ENCODE assay signal across 25 mouse cellular contexts in genomic region chr17:57235803-57236202, GRCm38 (mm10). TPM values are rescaled to one million over a fixed set of nuclear protein-coding genes. Genes with fewer than 3 reads are reported as not detected.
DNase-seq lines count a peak whose midpoint lies in the region; ATAC-seq and TF ChIP-seq lines count a peak whose summit lies in the region.
"Had no signal": no experiment of that assay in that cellular context is flagged by ENCODE, and none has a peak within 500 bp of the region (broad histone marks: within the 10 kb centered on the region; RNA-seq: fewer than 3 reads in every experiment).

No protein-coding gene starts in this region.

- 0 out of 2 replicates have a peak, but pooled peaks cover 5% of the 10 kb centered on the region for H3K27me3 ChIP-seq in heart, embryonic 12.5 days (replicated peaks)
- no peaks in the 10 kb centered on the region for H3K27me3 ChIP-seq in heart, embryonic 10.5 days (ENCODE audit: insufficient read depth, poor library complexity, severe bottlenecking)
- H3K27me3 ChIP-seq in midbrain, embryonic 11.5 days (ENCODE audit: control insufficient read depth, insufficient read depth, low read length): no peaks in the 10 kb centered on the region
- H3K27me3 ChIP-seq in midbrain, embryonic 15.5 days (replicated peaks): no peaks in the 10 kb centered on the region
- H3K27me3 ChIP-seq in liver, embryonic 14.5 days (ENCODE audit: control insufficient read depth, insufficient read depth, low read length): no peaks in the 10 kb centered on the region
- no peaks in the 10 kb centered on the region for H3K27me3 ChIP-seq in stomach, postnatal 0 days (ENCODE audit: control insufficient read depth, insufficient read depth, low read length)
- H3K27me3 ChIP-seq: embryonic facial prominence, embryonic 12.5 days; hindbrain, embryonic 15.5 days; limb, embryonic 15.5 days; Patski; stomach, embryonic 15.5 days had no signal

- 85% methylated on average over 5 of the region's 5 CpGs for WGBS in heart, embryonic 12.5 days
- WGBS in heart, embryonic 10.5 days: 86% methylated on average over 5 of the region's 5 CpGs
- 85% methylated on average over 5 of the region's 5 CpGs for WGBS in midbrain, embryonic 11.5 days
- 91% methylated on average over 5 of the region's 5 CpGs for WGBS in midbrain, embryonic 15.5 days
- WGBS in liver, embryonic 14.5 days (ENCODE audit: insufficient replicate concordance): 75% methylated on average over 5 of the region's 5 CpGs
- 81% methylated on average over 5 of the region's 5 CpGs for WGBS in stomach, postnatal 0 days

- peak; percentile 23; the same call in 1 of the 2 replicates for ATAC-seq in heart, embryonic 12.5 days (ENCODE audit: insufficient number of reproducible peaks, low FRiP score)
- peak; percentile 22; the same call in 1 of the 2 replicates for ATAC-seq in midbrain, embryonic 11.5 days (ENCODE audit: low FRiP score)
- no peak for ATAC-seq in midbrain, embryonic 15.5 days (replicated peaks)
- ATAC-seq in liver, embryonic 14.5 days (ENCODE audit: insufficient read depth): peak; percentile 19; the same call in 1 of the 2 replicates
- peak; percentile 11; the same call in 1 of the 2 replicates for ATAC-seq in stomach, postnatal 0 days (ENCODE audit: low FRiP score, low TSS enrichment)
- ATAC-seq: activated CD4-positive, CD25-positive, alpha-beta regulatory T cell, adult 4 months; Patski had no signal

- no peaks in the 10 kb centered on the region for H3K9me3 ChIP-seq in heart, embryonic 12.5 days (replicated peaks)
- no peaks in the 10 kb centered on the region for H3K9me3 ChIP-seq in heart, embryonic 10.5 days
- no peaks in the 10 kb centered on the region for H3K9me3 ChIP-seq in midbrain, embryonic 11.5 days (ENCODE audit: control insufficient read depth, low read length)
- H3K9me3 ChIP-seq in midbrain, embryonic 15.5 days: no peaks in the 10 kb centered on the region
- H3K9me3 ChIP-seq in liver, embryonic 14.5 days (ENCODE audit: control insufficient read depth, low read length): no peaks in the 10 kb centered on the region
- no peaks in the 10 kb centered on the region for H3K9me3 ChIP-seq in stomach, postnatal 0 days (ENCODE audit: control insufficient read depth, low read length)
- H3K9me3 ChIP-seq: embryonic facial prominence, embryonic 12.5 days; forebrain, embryonic 10.5 days; hindbrain, embryonic 15.5 days; limb, embryonic 15.5 days; megakaryocyte, embryonic 14.5 days; stomach, embryonic 15.5 days had no signal

- H3K27ac ChIP-seq in heart, embryonic 12.5 days (ENCODE audit: poor library complexity, severe bottlenecking): no peak overlapping the region
- H3K27ac ChIP-seq in heart, embryonic 10.5 days: no peak overlapping the region
- no peak overlapping the region for H3K27ac ChIP-seq in midbrain, embryonic 11.5 days (ENCODE audit: low read depth, low read length)
- no peak overlapping the region for H3K27ac ChIP-seq in midbrain, embryonic 15.5 days
- no peak overlapping the region for H3K27ac ChIP-seq in liver, embryonic 14.5 days
- H3K27ac ChIP-seq in stomach, postnatal 0 days (replicated peaks): no peak overlapping the region
- H3K27ac ChIP-seq: embryonic facial prominence, embryonic 12.5 days; forebrain, embryonic 10.5 days; hindbrain, embryonic 15.5 days; limb, embryonic 15.5 days; stomach, embryonic 15.5 days had no signal

- TF ChIP-seq EP300 in liver, embryonic 14.5 days (IDR thresholded peaks at IDR 0.05; ENCODE audit: low read depth): no peak
- TF ChIP-seq EP300 in stomach, postnatal 0 days (optimal IDR thresholded peaks at IDR 0.05): no peak

- no peak for DNase-seq in heart, embryonic 10.5 days (ENCODE audit: low spot score)
- DNase-seq in midbrain, embryonic 11.5 days (ENCODE audit: low spot score, missing footprints): no peak
- DNase-seq in liver, embryonic 14.5 days (ENCODE audit: low read depth in 3 of 3, low spot score in 3 of 3): no peak
- DNase-seq in stomach, postnatal 0 days (ENCODE audit: low spot score): no peak
- DNase-seq in embryo, embryonic 9.5 days (ENCODE audit: extremely low spot score): no peak
- DNase-seq: adrenal gland, postnatal 14 days; cerebellum, adult 11-12 months; cerebellum, postnatal 36 days; gastrocnemius, postnatal 36 days; kidney, adult 18-20 months; kidney, postnatal 36 days; lung, postnatal 14 days; retina, postnatal 1 day had no signal

- TF ChIP-seq CTCF in liver, embryonic 14.5 days (IDR thresholded peaks at IDR 0.05; ENCODE audit: low read depth): no peak
- TF ChIP-seq CTCF in stomach, postnatal 0 days (IDR thresholded peaks at IDR 0.05; ENCODE audit: low read depth): no peak

- H3K9ac ChIP-seq in heart, embryonic 12.5 days: no peak overlapping the region
- no peak overlapping the region for H3K9ac ChIP-seq in midbrain, embryonic 11.5 days (ENCODE audit: low read length)
- no peak overlapping the region for H3K9ac ChIP-seq in midbrain, embryonic 15.5 days
- H3K9ac ChIP-seq in liver, embryonic 14.5 days (replicated peaks): no peak overlapping the region
- H3K9ac ChIP-seq in stomach, postnatal 0 days (ENCODE audit: low read length): no peak overlapping the region
- H3K9ac ChIP-seq: embryonic facial prominence, embryonic 12.5 days; hindbrain, embryonic 15.5 days; limb, embryonic 15.5 days; stomach, embryonic 15.5 days had no signal

- H3K4me2 ChIP-seq in heart, embryonic 12.5 days: no peak overlapping the region
- no peak overlapping the region for H3K4me2 ChIP-seq in midbrain, embryonic 11.5 days
- no peak overlapping the region for H3K4me2 ChIP-seq in midbrain, embryonic 15.5 days
- H3K4me2 ChIP-seq in liver, embryonic 14.5 days (ENCODE audit: low read depth): peak overlapping the region; percentile 37; the same call in 1 of the 2 replicates
- H3K4me2 ChIP-seq in stomach, postnatal 0 days (replicated peaks; ENCODE audit: low read depth): no peak overlapping the region
- H3K4me2 ChIP-seq: embryonic facial prominence, embryonic 12.5 days; hindbrain, embryonic 15.5 days; limb, embryonic 15.5 days; stomach, embryonic 15.5 days had no signal

- peaks cover 41% of the 10 kb centered on the region for H3K36me3 ChIP-seq in heart, embryonic 12.5 days
- H3K36me3 ChIP-seq in heart, embryonic 10.5 days: peaks cover 37% of the 10 kb centered on the region
- H3K36me3 ChIP-seq in midbrain, embryonic 11.5 days (ENCODE audit: control insufficient read depth, insufficient read depth, low read length): no peaks in the 10 kb centered on the region; the same call in 1 of the 2 replicates
- 0 out of 2 replicates have a peak, but pooled peaks cover 5% of the 10 kb centered on the region for H3K36me3 ChIP-seq in midbrain, embryonic 15.5 days (replicated peaks)
- H3K36me3 ChIP-seq in liver, embryonic 14.5 days (replicated peaks; ENCODE audit: control insufficient read depth, insufficient read depth, low read depth): peaks cover 14% of the 10 kb centered on the region
- H3K36me3 ChIP-seq in stomach, postnatal 0 days (ENCODE audit: control insufficient read depth, insufficient read depth, low read length): peaks cover 25% of the 10 kb centered on the region

- H3K4me1 ChIP-seq in heart, embryonic 12.5 days (replicated peaks): no peaks in the 10 kb centered on the region
- peaks cover 5% of the 10 kb centered on the region; the same call in 1 of the 2 replicates for H3K4me1 ChIP-seq in heart, embryonic 10.5 days
- no peaks in the 10 kb centered on the region for H3K4me1 ChIP-seq in midbrain, embryonic 11.5 days (ENCODE audit: control insufficient read depth, insufficient read depth, low read length)
- no peaks in the 10 kb centered on the region for H3K4me1 ChIP-seq in midbrain, embryonic 15.5 days
- H3K4me1 ChIP-seq in liver, embryonic 14.5 days (replicated peaks; ENCODE audit: control insufficient read depth in 2 of 2, insufficient read depth in 2 of 2, low read length in 1 of 2): peaks cover 0 to 10% of the 10 kb centered on the region in 2 experiments; a peak in 3 of 4 replicates
- H3K4me1 ChIP-seq in stomach, postnatal 0 days (replicated peaks; ENCODE audit: control insufficient read depth, insufficient read depth): no peaks in the 10 kb centered on the region
- H3K4me1 ChIP-seq: embryonic facial prominence, embryonic 12.5 days; forebrain, embryonic 10.5 days; hindbrain, embryonic 15.5 days; limb, embryonic 15.5 days; stomach, embryonic 15.5 days had no signal

- H3K4me3 ChIP-seq in heart, embryonic 12.5 days: no peak overlapping the region
- no peak overlapping the region for H3K4me3 ChIP-seq in heart, embryonic 10.5 days
- no peak overlapping the region for H3K4me3 ChIP-seq in midbrain, embryonic 11.5 days (ENCODE audit: low read depth, low read length)
- H3K4me3 ChIP-seq in midbrain, embryonic 15.5 days: no peak overlapping the region
- H3K4me3 ChIP-seq in liver, embryonic 14.5 days (ENCODE audit: insufficient read depth in 1 of 2, low read depth in 2 of 2, low read length in 2 of 2): 0 out of 4 replicates have a peak overlapping the region, but pooled peaks of 1 of the 2 experiments have one; percentile 3
- no peak overlapping the region for H3K4me3 ChIP-seq in stomach, postnatal 0 days (ENCODE audit: low read depth, low read length)
- H3K4me3 ChIP-seq: embryonic facial prominence, embryonic 12.5 days; forebrain, embryonic 10.5 days; hindbrain, embryonic 15.5 days; limb, embryonic 15.5 days; megakaryocyte, embryonic 14.5 days; stomach, embryonic 15.5 days had no signal

RNA-seq across cellular contexts. Expression of gene C3, which starts 7.9 kb away (rescaled TPM):
- 0.87 and 2.6 TPM in 2 replicates for polyA plus RNA-seq in heart, embryonic 12.5 days (2016; fragmentation: Nextera tagmentation; extraction: Ambion mirVana)
- polyA plus RNA-seq in heart, embryonic 10.5 days (2016; fragmentation: Nextera tagmentation; extraction: Ambion mirVana): 0.46 and 5.3 TPM in 2 replicates
- polyA plus RNA-seq in midbrain, embryonic 11.5 days (2014; fragmentation: Nextera tagmentation; extraction: Ambion mirVana): 0.19 and 0.68 TPM in 2 replicates
- 2.2 TPM in 2 replicates for polyA plus RNA-seq in midbrain, embryonic 15.5 days (2015; fragmentation: Nextera tagmentation; extraction: Ambion mirVana)
- polyA plus RNA-seq in liver, embryonic 14.5 days (2012; rRNA removed): 207 and 240 TPM in 2 replicates
- 200 and 205 TPM in 2 replicates for polyA plus RNA-seq in liver, embryonic 14.5 days (2014; fragmentation: Nextera tagmentation; extraction: Ambion mirVana)
- polyA plus RNA-seq in stomach, postnatal 0 days (2015; fragmentation: Nextera tagmentation; extraction: Ambion mirVana): 9.3 and 9.8 TPM in 2 replicates

RNA-seq across cellular contexts. Expression of gene Gpr108, which starts 12.4 kb away (rescaled TPM):
- polyA plus RNA-seq in heart, embryonic 12.5 days (2016; fragmentation: Nextera tagmentation; extraction: Ambion mirVana): 24.9 and 27.4 TPM in 2 replicates
- 25.2 and 28.6 TPM in 2 replicates for polyA plus RNA-seq in heart, embryonic 10.5 days (2016; fragmentation: Nextera tagmentation; extraction: Ambion mirVana)
- polyA plus RNA-seq in midbrain, embryonic 11.5 days (2014; fragmentation: Nextera tagmentation; extraction: Ambion mirVana): 19.7 and 24.5 TPM in 2 replicates
- 22.7 and 23.1 TPM in 2 replicates for polyA plus RNA-seq in midbrain, embryonic 15.5 days (2015; fragmentation: Nextera tagmentation; extraction: Ambion mirVana)
- 7.6 and 8.5 TPM in 2 replicates for polyA plus RNA-seq in liver, embryonic 14.5 days (2012; rRNA removed)
- polyA plus RNA-seq in liver, embryonic 14.5 days (2014; fragmentation: Nextera tagmentation; extraction: Ambion mirVana): 12.0 and 12.8 TPM in 2 replicates
- 48.0 and 52.4 TPM in 2 replicates for polyA plus RNA-seq in stomach, postnatal 0 days (2015; fragmentation: Nextera tagmentation; extraction: Ambion mirVana)

RNA-seq across cellular contexts. Expression of gene Trip10, which starts 13.5 kb away (rescaled TPM):
- 41.6 and 45.4 TPM in 2 replicates for polyA plus RNA-seq in heart, embryonic 12.5 days (2016; fragmentation: Nextera tagmentation; extraction: Ambion mirVana)
- 44.4 and 46.8 TPM in 2 replicates for polyA plus RNA-seq in heart, embryonic 10.5 days (2016; fragmentation: Nextera tagmentation; extraction: Ambion mirVana)
- 21.2 and 23.6 TPM in 2 replicates for polyA plus RNA-seq in midbrain, embryonic 11.5 days (2014; fragmentation: Nextera tagmentation; extraction: Ambion mirVana)
- polyA plus RNA-seq in midbrain, embryonic 15.5 days (2015; fragmentation: Nextera tagmentation; extraction: Ambion mirVana): 9.6 and 10.5 TPM in 2 replicates
- polyA plus RNA-seq in liver, embryonic 14.5 days (2012; rRNA removed): 4.4 and 6.6 TPM in 2 replicates
- 5.5 and 6.0 TPM in 2 replicates for polyA plus RNA-seq in liver, embryonic 14.5 days (2014; fragmentation: Nextera tagmentation; extraction: Ambion mirVana)
- 27.5 and 29.9 TPM in 2 replicates for polyA plus RNA-seq in stomach, postnatal 0 days (2015; fragmentation: Nextera tagmentation; extraction: Ambion mirVana)

RNA-seq across cellular contexts. Expression of gene Tnfsf14, which starts 41.8 kb away (rescaled TPM):
- 0.11 and 0.46 TPM in 2 replicates for polyA plus RNA-seq in heart, embryonic 12.5 days (2016; fragmentation: Nextera tagmentation; extraction: Ambion mirVana)
- 0.27 and 0.28 TPM in 2 replicates for polyA plus RNA-seq in heart, embryonic 10.5 days (2016; fragmentation: Nextera tagmentation; extraction: Ambion mirVana)
- 0.07 and 0.11 TPM in 2 replicates for polyA plus RNA-seq in midbrain, embryonic 11.5 days (2014; fragmentation: Nextera tagmentation; extraction: Ambion mirVana)
- not detected in 2 replicates for polyA plus RNA-seq in midbrain, embryonic 15.5 days (2015; fragmentation: Nextera tagmentation; extraction: Ambion mirVana)
- 1.5 and 1.9 TPM in 2 replicates for polyA plus RNA-seq in liver, embryonic 14.5 days (2012; rRNA removed)
- polyA plus RNA-seq in liver, embryonic 14.5 days (2014; fragmentation: Nextera tagmentation; extraction: Ambion mirVana): 0.51 and 0.75 TPM in 2 replicates
- 0.05 TPM in 1 of 2 replicates, not detected in the other for polyA plus RNA-seq in stomach, postnatal 0 days (2015; fragmentation: Nextera tagmentation; extraction: Ambion mirVana)
- polyA plus RNA-seq: frontal cortex, adult 2 months; heart, postnatal 0 days; Patski had no signal

RNA-seq across cellular contexts. Expression of gene Vav1, which starts 43.1 kb away (rescaled TPM):
- 1.6 and 1.7 TPM in 2 replicates for polyA plus RNA-seq in heart, embryonic 12.5 days (2016; fragmentation: Nextera tagmentation; extraction: Ambion mirVana)
- polyA plus RNA-seq in heart, embryonic 10.5 days (2016; fragmentation: Nextera tagmentation; extraction: Ambion mirVana): 1.2 and 2.7 TPM in 2 replicates
- polyA plus RNA-seq in midbrain, embryonic 11.5 days (2014; fragmentation: Nextera tagmentation; extraction: Ambion mirVana): 1.8 and 2.3 TPM in 2 replicates
- polyA plus RNA-seq in midbrain, embryonic 15.5 days (2015; fragmentation: Nextera tagmentation; extraction: Ambion mirVana): 1.5 and 1.6 TPM in 2 replicates
- polyA plus RNA-seq in liver, embryonic 14.5 days (2012; rRNA removed): 4.6 and 6.9 TPM in 2 replicates
- 10.7 and 11.0 TPM in 2 replicates for polyA plus RNA-seq in liver, embryonic 14.5 days (2014; fragmentation: Nextera tagmentation; extraction: Ambion mirVana)
- polyA plus RNA-seq in stomach, postnatal 0 days (2015; fragmentation: Nextera tagmentation; extraction: Ambion mirVana): 1.4 and 1.6 TPM in 2 replicates
- polyA plus RNA-seq: Patski had no signal

Comparison
In these comparisons a context has a peak if more than half of its experiments do, and no peak if none do; other contexts are left out.
1. RNA of gene C3, which starts 7.9 kb away (polyA plus RNA-seq): 200 to 240 TPM in liver, embryonic 14.5 days; 9.3 to 9.8 TPM in stomach, postnatal 0 days, 0.46 to 5.3 TPM in heart, embryonic 10.5 days, 0.87 to 2.6 TPM in heart, embryonic 12.5 days, 2.2 TPM in midbrain, embryonic 15.5 days and 0.19 to 0.68 TPM in midbrain, embryonic 11.5 days; every median in the first group is over 10 times any median in the second.